Mouse (Mus musculus): ENCODE results near the gene Thbs2.
A peak's percentile ranks its signal among the peaks of the same experiment; 100 is the strongest.

Thbs2 gene

DNA sequence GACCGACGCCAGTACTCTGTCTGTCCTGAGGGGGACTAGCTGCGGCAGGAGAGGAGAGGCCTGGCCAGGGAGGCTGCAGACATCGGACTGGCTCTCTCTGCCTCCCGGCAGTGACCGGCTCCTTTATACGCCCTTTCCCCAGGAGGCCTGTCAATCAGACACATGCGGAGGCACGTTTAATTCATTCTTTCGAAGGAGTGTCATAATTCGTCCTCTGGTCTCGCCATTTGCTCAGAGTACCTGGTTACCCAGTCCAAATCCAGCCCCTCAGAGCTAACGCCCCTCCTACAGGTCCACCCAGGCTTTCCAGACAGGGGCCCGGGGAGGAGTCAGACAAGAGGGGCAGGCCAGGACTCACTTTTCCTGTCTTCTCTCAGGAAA is at the start of gene Thbs2:
Gene Thbs2 (minus strand): TSS at position 242 of the 381 bp plus-strand sequence.
- no peak for DNase-seq (ENCODE audit: low spot score)

DNA sequence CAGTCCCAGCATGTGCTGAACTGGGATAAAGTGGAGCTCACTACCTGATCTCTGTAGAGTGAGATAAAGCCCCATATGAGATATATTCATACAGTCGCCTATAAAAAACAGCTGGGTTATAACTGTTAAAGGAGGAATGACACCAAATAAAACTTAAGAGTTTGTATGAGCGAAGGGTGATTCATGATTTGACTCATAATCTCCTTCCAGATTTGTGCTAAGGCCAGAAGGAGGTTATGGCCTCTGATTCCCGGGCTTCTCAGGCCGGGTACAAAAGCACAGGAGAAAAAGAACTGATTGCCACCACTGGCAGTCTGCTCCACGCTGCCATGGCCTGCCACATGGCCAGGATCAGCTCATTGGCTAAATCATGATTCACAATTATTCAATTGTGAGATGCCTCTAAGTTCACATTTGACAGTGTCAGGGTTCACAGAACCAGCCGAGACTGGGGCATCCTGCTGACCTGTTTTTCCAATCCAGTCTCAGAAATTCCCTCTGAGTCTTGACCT is 41.5 kb upstream of the Thbs2 start:
- no peak for DNase-seq (ENCODE audit: low spot score)

DNA sequence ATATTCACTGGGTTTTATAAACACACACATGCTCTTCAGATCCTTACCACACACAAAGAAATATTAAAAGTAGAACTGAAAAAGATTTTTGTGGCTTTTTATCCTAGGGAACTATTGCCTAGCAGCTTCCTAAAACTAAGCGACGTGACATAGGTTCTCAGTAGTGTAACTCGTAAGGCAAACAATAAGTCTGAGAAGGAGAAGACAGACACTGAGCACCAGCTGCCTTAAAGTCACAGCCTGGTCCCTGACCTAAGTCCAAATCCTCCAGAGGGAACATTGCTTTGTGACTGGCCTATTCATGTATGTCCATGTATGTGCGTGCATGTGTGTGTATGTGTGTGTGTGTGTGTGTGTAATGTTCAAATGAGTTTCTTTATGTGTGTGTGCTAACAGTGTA is 40.3 kb upstream of the Thbs2 start:
- DNase-seq (ENCODE audit: low spot score): no peak

DNA sequence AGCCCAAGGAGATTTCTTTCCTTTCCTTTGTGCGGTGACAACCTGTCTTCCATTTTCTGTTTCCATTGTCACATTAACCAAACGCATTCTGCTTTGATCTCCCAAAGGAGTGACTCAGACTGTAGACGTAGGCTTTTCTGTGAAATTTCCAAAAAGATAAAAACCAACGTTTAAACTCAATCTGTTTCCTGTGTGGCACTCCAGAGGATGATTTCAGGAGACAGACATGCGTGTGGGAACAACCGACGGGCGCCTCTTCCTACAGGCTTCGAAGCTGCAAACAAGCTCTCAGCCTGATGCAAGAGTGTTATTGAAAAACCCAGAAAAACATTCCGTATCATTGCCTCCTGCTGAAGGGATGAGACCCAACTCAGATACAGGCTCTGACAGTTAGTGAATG is 39.9 kb upstream of the Thbs2 start:
- no peak for DNase-seq (ENCODE audit: low spot score)

DNA sequence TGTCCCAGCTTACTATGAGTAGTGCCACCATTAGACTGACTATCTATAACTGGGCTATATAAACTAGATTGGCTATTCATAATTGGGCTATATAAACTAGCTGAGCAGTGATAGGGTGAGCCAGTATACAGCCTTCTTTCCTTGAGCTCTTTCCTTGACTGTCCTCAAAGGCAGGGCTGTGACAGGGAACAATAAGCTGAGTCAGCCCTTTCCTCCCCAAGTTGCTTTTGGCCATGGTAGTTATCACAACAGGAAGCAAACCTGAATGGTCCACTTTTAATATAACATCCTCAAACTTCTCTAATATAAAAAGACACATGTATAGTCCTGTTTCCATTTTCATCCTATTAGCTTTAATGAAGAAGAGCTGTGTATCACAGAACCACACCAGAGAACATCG is 39.0 kb upstream of the Thbs2 start:
- no peak for DNase-seq (ENCODE audit: low spot score)

DNA sequence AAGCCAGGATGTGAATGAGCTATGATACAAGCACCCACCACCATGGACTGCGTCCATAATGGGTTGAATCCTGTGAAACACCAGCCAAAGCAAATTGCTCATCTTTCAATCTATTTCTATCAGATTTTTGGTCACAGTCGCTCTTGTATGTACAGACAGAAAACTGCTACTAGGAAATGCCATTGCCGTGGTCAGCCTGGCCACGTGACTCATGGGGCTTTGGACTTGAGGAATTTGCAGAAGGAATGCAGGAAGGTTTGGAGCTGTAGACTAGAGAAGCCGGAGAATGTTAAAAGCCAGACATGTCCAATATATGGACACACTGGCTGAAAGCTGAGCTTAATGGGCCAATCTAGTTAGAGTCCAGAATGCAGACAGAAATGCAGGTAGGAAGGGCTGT is 36.6 kb upstream of the Thbs2 start:
- no peak for DNase-seq (ENCODE audit: low spot score)

DNA sequence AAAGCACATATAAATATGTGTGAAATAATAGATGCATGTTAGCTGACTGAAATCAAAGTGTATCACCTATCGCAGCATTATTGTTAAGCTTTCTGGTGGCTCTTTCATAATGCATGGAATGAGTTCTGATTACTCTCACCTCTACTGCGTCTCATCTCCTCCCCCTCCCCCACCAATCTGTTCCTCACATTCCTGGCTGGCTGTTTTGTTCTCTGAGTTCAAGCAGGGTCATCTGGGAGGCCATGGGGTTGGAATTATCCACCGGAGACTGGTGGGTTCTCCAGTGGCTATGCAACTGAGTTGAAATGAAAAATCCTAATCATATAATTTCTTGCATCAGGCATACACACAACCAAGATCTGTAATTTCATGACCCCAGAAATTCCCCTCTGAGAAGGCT is 33.4 kb upstream of the Thbs2 start:
- DNase-seq (ENCODE audit: low spot score): no peak

DNA sequence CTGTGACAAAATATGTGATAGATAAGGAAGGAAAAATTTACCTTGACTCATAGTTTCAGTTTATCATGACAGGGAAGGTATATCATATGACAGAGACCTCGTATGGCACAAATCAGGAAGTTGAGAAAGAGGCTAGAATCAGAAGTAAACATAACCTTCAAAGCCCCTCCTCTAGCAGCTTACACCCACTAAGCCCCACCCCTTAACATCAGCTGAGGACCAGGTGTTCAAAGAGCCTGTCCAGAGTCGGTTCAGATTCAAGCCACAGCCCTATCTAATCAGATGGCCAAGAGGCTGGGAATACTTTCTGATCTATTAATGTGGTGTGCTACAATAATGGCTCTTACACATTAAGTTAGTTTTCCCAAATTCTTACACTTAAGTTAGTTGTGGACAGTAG is 30.8 kb upstream of the Thbs2 start:
- no peak for DNase-seq (ENCODE audit: low spot score)

DNA sequence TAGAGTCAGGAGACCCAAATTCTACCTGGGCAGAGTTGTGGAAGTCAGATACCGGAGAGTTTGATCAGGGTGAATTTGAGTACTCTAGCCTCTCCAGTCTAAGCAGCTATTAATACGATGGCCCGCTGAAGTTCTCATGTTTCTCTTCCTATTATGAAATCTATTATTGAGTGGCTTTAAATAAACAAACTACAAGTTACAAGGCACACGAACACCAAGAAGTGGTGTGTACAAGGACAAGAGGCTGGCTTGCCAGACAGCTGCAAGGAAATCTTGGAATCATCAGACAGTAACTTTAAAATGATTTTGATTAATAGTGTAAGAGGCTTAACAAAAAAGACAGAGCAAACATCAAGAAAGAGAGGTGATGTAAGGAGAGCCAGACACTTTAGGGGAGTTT is 27.3 kb upstream of the Thbs2 start:
- DNase-seq (ENCODE audit: low spot score): no peak

DNA sequence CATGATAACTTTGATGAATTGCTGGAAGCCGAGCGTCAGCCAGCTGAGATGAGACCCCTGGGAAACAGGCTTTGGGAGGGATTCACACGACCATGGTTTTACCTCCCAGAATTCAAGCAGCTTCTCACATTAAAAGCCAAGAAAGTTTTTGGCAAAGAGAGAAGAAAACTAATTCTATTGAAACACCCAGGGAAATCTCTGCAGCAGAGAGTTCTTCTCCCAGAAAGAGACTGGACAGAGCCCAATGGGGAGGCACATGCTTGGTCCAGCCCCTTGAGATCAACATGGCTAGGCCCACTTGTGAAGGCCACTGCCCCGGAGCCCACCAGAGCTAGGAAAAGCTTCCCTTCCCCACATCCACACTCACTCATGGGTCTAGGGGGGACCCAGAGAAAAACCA is 26.9 kb upstream of the Thbs2 start:
- DNase-seq (ENCODE audit: low spot score): no peak

DNA sequence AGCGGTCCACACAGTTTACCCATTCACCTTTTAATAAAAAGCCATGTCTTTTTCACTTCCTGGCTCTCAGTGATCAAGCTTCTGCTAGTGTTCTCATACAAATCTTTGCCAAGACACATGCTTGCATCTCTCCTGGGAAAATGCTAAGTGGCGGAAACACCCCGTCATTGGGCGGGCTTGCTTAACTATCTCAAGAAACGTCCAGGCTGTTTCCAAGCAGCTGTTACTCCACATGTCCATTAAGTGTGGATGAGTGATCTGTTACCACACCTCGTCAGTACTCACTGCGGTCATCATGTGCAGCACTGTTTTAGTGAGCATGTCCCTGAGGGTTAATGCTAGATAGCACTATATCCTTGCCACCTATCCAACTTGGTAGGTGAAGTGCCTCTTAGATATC is 26.2 kb upstream of the Thbs2 start:
- no peak for DNase-seq (ENCODE audit: low spot score)

DNA sequence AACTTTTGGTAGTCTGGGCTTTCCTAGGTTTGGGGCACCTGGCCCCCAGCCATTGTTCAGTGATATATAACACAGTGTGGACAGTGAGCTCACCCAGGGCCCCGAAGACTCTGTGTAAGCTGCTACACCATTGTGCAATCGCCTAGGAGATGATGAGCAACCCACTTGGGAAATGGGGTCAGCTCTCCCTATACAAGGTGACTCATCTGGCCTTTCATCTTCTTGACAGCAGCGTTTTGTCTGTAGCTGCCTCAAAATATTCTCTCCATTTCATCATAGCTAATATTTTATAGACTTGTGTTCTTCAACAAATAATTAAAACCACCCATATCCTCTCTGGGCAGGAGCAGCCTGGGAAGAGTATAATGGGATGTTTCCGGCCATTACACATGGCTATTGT is 24.8 kb upstream of the Thbs2 start:
- no peak for DNase-seq (ENCODE audit: low spot score)

DNA sequence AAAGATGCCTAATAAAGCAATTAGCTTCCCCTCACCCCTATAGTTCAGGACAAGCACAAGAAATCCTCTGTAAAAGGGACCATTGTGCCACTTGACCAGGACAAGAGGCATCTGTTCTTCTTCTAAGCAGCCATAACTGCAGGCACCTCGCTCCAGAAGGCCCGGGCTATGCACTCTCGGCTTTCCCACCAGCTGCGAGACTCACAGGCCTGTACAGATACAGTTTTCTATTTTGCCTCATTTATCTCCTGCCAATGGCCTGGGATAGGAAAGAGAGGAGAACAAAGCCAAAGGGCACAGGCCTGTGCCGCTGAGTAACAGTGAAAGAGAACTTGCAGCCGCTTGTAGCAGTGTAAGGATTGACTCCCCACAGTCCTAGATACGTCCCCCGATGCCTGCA is 20.7 kb upstream of the Thbs2 start:
- DNase-seq (ENCODE audit: low spot score): no peak

DNA sequence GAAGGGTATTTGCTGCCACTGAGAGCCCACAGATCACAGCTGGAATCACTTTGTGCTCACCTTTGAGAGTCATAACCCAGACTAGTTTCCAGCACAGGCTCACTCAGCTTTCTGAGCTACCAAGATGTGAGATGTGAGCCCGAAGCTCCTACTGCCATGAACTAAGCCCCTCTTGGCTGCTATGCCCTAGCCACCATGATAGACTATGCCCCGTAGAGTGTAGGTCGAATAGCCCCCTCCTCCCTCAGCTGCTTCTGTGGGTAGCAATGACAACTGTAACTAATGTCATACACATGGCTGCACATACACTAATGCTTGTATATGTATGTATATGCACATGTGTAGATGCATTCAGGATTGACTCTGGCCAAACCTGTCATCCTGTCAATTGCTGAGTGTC is 20.3 kb upstream of the Thbs2 start:
- DNase-seq (ENCODE audit: low spot score): no peak

DNA sequence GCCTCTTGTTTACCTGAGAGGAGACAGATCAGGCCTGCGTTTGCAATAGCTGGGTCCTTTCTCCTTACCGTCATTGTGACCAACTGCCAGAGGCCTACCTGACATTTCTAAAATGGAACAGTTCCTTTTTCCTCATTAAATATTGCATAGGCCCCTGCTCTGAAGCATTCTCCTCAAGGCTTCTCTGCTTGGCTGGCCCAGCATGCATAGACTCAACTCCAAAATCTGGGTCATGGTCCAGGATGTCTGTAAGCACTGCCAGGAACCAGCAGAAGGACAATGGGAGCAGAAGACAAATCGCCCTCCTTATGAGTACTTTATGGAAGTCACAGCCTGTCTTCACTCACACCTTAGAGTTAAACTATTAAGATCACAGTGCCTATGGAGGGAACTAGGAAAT is 17.7 kb upstream of the Thbs2 start:
- DNase-seq (ENCODE audit: low spot score): no peak

DNA sequence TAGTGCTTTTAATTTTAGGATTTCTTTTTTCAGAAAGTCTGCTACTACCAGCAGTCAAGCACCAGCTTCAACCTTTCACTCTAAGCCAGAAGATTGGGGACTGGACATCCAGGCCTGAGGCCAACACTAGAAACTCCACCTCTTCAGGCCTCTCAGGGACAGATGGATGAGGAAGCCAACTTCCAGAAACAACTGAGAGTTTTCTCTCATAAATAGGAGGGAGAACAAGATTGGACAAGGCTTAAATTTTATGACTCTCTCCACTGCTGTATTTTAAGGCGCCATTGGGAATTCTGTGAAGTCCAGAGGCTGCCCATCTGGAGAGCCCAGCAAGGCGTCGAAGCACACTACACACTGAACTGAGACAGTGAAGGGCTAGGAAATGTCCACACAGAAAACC is 17.0 kb upstream of the Thbs2 start:
- no peak for DNase-seq (ENCODE audit: low spot score)

DNA sequence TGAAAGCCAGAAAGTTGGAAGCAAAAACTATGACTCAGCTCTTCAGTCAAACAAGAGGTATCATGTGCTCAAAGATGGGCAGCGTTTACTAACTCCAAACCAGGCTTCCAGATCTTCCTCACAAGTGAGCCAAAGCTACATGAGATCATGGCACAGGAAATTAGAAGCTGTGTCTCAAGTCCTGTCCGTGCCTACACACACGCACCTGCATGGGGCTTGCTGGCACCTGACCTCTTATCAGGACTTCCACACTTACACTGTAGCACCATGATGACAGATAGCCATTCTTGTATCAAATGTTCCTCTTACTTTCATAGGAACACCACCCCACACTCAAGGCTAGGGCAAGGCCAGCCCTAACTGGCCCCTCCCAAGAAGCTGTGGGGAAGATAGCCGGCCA is 12.0 kb upstream of the Thbs2 start:
- no peak for DNase-seq (ENCODE audit: low spot score)

DNA sequence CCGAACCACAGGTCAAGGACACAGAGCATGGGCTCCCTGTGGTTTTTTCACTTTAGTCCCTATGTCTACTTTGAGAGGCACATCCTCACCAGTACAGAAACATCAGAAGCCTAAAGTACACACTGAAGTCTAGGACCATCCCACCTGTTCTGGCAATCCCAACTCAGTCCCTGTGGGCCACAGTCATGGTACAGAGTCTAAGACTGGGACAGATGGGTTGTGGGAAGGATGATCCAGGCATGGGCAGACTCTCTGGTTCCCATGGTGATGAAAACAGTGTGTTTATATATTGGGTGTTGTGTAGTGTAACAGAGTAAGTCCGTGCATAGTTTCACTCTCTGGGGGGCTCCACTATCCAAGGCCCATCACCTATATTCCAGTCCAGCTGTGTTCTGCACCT is 11.4 kb upstream of the Thbs2 start:
- DNase-seq (ENCODE audit: low spot score): peak; percentile 42

DNA sequence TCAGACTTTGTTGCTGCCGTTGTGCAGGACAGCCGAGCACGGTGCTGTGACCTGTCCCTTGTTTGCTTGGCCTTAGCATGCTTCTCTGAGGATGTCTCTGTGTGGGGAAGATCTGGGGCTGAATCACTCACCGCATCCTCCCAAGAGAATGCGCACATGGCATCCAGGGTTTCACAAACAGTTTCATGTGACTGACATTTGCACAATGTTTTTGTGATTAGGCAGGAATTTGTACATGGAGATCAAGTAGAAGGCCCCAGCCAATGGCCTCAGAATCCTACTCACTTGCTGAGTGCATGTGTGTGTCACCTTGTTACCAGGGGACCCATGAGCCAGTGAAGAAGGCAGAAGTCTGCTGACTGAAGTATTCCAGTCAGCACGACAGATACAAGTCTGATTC is 9.7 kb upstream of the Thbs2 start:
- no peak for DNase-seq (ENCODE audit: low spot score)

DNA sequence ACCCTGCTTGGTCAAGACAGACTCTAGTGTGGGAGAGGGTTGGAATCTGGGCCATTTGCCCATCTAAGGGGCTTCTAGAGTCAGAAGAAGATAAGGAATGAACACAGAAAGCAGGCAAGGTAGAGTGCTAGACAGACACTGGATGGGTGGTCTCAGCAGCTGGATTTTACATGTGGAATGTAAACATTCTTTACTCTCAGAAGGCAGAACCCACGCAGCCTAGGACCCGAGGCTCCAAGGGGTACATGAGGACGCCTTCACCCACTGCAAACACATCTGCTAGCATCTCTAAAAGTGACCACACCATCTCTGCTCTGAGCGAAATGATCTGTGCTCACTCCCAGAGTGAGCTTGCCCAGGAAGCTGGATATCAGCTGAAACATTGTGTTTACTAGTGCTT is 9.2 kb upstream of the Thbs2 start:
- DNase-seq (ENCODE audit: low spot score): no peak

DNA sequence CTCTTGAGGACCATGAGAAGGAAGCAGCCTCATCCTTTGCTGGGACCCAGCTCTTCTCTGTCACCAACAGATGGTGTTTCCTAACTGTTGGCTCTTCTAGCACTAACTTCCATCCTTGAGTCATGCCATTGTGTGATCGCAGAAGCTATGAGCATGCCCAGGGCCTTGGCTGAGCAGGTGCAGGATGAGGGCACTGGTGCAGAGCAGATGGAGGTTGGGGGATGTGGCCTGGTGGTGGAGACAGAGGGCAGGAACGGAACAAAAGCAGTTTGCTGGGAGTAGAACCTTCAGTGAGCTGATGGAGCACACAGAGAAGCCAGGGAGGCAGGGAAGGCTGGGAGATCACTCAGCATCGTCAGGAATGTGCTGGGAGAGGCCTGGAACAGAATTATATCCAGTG is 8.7 kb upstream of the Thbs2 start:
- DNase-seq (ENCODE audit: low spot score): no peak

DNA sequence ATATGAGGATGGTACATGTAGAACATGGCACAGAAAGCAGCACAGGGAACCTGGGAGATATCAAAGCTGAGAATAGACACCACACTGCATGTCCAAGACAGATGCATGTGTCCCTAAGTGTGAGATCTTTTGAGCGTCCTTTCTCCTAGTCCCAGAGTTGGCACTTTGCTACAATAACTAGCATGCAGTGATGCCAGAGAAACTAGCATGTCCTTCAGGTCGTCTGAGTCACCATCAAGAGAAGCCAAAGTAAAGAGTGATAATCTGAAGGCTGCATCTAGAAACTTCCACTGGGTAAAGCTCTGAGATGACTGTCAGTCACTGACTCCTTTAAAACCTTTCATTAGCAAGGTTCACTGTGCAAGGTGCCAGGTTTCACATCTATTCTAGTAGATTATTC is 7.9 kb upstream of the Thbs2 start:
- DNase-seq (ENCODE audit: low spot score): no peak

DNA sequence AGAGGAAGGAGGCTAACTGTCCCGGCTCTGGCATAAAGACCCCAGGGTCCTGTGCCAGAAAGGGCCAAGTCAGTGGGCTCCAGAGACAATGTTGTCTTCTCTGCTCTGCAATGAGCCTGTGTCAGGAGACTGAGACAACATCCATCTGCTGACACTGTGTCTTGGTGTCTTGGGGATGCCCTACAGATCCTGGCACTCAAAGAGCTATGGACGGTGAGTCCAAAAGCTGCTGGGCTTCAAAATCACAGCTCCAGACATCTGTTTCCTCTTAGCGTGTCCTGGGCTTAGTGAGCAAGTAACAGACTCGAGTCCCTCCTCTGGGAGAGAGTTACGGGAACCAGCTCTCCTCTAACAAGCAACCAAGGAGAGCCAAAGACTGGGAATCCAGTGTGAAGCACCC is 6.2 kb upstream of the Thbs2 start:
- DNase-seq (ENCODE audit: low spot score): no peak

DNA sequence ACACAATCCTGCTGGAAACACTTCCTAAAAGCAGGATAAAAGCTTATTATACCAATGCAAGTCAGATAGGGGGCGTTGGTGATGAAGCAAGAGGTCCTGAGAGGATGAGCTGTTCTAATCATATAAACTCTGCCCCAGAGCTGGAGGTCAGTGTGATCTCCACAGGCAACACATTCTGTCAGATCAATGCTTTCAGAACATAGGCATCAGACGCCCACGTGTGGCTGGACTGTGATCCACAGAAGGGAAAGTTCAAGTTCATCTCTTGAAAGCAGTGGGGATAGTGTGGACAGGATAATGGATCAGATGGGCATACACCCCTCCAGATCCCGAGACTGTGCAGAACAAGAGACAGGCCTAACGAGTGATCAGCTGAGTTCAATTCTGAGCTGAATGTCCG is 4.2 kb upstream of the Thbs2 start:
- DNase-seq (ENCODE audit: low spot score): no peak

DNA sequence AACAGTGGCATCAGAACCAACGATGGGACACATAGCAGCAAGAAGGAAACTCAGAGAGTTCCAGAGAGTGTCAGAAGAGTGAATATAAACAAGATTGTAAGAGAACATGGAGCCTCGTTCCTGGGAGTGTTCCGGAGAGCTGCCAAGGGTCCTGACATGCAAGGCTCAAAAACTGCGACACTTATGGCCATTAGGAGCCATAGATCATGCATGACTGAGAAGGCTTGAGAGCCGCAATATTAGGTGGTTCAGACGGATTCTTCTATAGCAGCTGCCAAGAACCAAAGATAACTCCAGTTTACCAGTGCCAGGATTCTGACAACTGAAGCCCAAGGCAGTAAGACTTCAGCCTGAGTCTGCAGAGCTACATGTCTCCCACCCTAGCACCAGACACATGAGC is 3.1 kb upstream of the Thbs2 start:
- DNase-seq (ENCODE audit: low spot score): no peak

Measured in layer of hippocampus, adult 9-10 months (tissue).